Comparison of ENCODE assay signal across 9 mouse cellular contexts in genomic region chr1:155212081-155212480, GRCm38 (mm10). TPM values are rescaled to one million over a fixed set of nuclear protein-coding genes. Genes with fewer than 3 reads are reported as not detected.
A peak's percentile ranks its signal among the peaks of the same experiment; 100 is the strongest.
DNase-seq lines count a peak whose midpoint lies in the region; ATAC-seq and TF ChIP-seq lines count a peak whose summit lies in the region.
"Had no signal": no experiment of that assay in that cellular context is flagged by ENCODE, and none has a peak within 500 bp of the region (broad histone marks: within the 10 kb centered on the region; RNA-seq: fewer than 3 reads in every experiment).

No protein-coding gene starts in this region.

- H3K36me3 ChIP-seq in forebrain, embryonic 12.5 days (replicated peaks): peaks cover 6% of the 10 kb centered on the region
- no peaks in the 10 kb centered on the region for H3K36me3 ChIP-seq in intestine, embryonic 16.5 days (ENCODE audit: control insufficient read depth, insufficient read depth, low read length)

- H3K9me3 ChIP-seq in forebrain, embryonic 12.5 days: no peaks in the 10 kb centered on the region
- H3K9me3 ChIP-seq in intestine, embryonic 16.5 days (ENCODE audit: control insufficient read depth, low read length): no peaks in the 10 kb centered on the region

- no peaks in the 10 kb centered on the region for H3K27me3 ChIP-seq in forebrain, embryonic 12.5 days
- H3K27me3 ChIP-seq in intestine, embryonic 16.5 days (replicated peaks; ENCODE audit: control insufficient read depth, insufficient read depth, low read length): no peaks in the 10 kb centered on the region
- H3K27me3 ChIP-seq: Patski had no signal

- H3K4me2 ChIP-seq in forebrain, embryonic 12.5 days: peak overlapping the region; percentile 10; the same call in 1 of the 2 replicates
- H3K4me2 ChIP-seq in intestine, embryonic 16.5 days (ENCODE audit: low read depth, low read length): no peak overlapping the region

- peak; percentile 6; the same call in 1 of the 2 replicates for ATAC-seq in forebrain, embryonic 12.5 days (ENCODE audit: low FRiP score)
- ATAC-seq in intestine, embryonic 16.5 days: no peak
- ATAC-seq in erythroblast, adult 5-6 weeks (replicated peaks; ENCODE audit: low FRiP score, poor library complexity, severe bottlenecking): no peak
- ATAC-seq: Patski had no signal

- no peak for TF ChIP-seq CTCF in layer of hippocampus, adult 2 months (conservative IDR thresholded peaks at IDR 0.05)

- H3K4me1 ChIP-seq in forebrain, embryonic 12.5 days: peaks cover 67% of the 10 kb centered on the region
- peaks cover 20% of the 10 kb centered on the region for H3K4me1 ChIP-seq in intestine, embryonic 16.5 days (ENCODE audit: control insufficient read depth, insufficient read depth, low read length)

- H3K27ac ChIP-seq in layer of hippocampus, adult 2 months: peak overlapping the region; percentile 80
- H3K27ac ChIP-seq in forebrain, embryonic 12.5 days: peak overlapping the region; percentile 66
- no peak overlapping the region for H3K27ac ChIP-seq in intestine, embryonic 16.5 days (ENCODE audit: low read length)

- DNase-seq in layer of hippocampus, adult 2 months (ENCODE audit: low spot score in 2 of 2): no peak
- no peak for DNase-seq in layer of hippocampus, adult 18-20 months (ENCODE audit: low spot score in 2 of 2)
- DNase-seq in neural tube, embryonic 10.5 days (ENCODE audit: extremely low spot score, low spot score): peak; percentile 35
- DNase-seq in c-Kit-positive CD71-positive TER-119-positive erythroid progenitor cells, embryonic 14.5 days (ENCODE audit: low spot score): no peak
- DNase-seq in cerebellum, adult 9-10 months: no peak

- peak overlapping the region; percentile 38; the same call in 1 of the 2 replicates for H3K9ac ChIP-seq in forebrain, embryonic 12.5 days
- peak overlapping the region; percentile 12; the same call in 1 of the 2 replicates for H3K9ac ChIP-seq in intestine, embryonic 16.5 days (ENCODE audit: low read depth, low read length)

- WGBS in forebrain, embryonic 12.5 days: 53% methylated on average over 4 of the region's 4 CpGs
- 49% methylated on average over 4 of the region's 4 CpGs for WGBS in intestine, embryonic 16.5 days

- no peak overlapping the region for H3K4me3 ChIP-seq in layer of hippocampus, adult 2 months
- H3K4me3 ChIP-seq in forebrain, embryonic 12.5 days (replicated peaks): no peak overlapping the region
- no peak overlapping the region for H3K4me3 ChIP-seq in intestine, embryonic 16.5 days (ENCODE audit: low read length)

RNA-seq across cellular contexts. Expression of gene BC034090, which starts 32.2 kb away (rescaled TPM):
- total RNA-seq in layer of hippocampus, adult 2 months (2021): 1 to 10 TPM; 7.9 to 8.2 TPM
- 1 to 10 TPM; 5.9 to 7.6 TPM for total RNA-seq in layer of hippocampus, adult 18-20 months (2021)
- polyA plus RNA-seq in forebrain, embryonic 12.5 days (2016; fragmentation: Nextera tagmentation; extraction: Ambion mirVana): 2.9 and 4.5 TPM in 2 replicates
- 1.5 and 2.5 TPM in 2 replicates for polyA plus RNA-seq in intestine, embryonic 16.5 days (2015; fragmentation: Nextera tagmentation; extraction: Ambion mirVana)
- not detected in 2 replicates for total RNA-seq in erythroblast, adult 5-6 weeks (2015; ENCODE audit: low replicate concordance)
- not detected in 2 replicates for total RNA-seq in erythroblast, adult 5-6 weeks (2017; ENCODE audit: low replicate concordance)

RNA-seq across cellular contexts. Expression of gene Stx6, which starts 53.6 kb away (rescaled TPM):
- 100 to 1,000 TPM; 124 to 129 TPM for total RNA-seq in layer of hippocampus, adult 2 months (2021)
- 100 to 1,000 TPM; 122 to 129 TPM for total RNA-seq in layer of hippocampus, adult 18-20 months (2021)
- polyA plus RNA-seq in forebrain, embryonic 12.5 days (2016; fragmentation: Nextera tagmentation; extraction: Ambion mirVana): 113 and 124 TPM in 2 replicates
- polyA plus RNA-seq in intestine, embryonic 16.5 days (2015; fragmentation: Nextera tagmentation; extraction: Ambion mirVana): 36.1 and 44.2 TPM in 2 replicates
- 2.3 and 3.8 TPM in 2 replicates for total RNA-seq in erythroblast, adult 5-6 weeks (2015; ENCODE audit: low replicate concordance)
- 4.9 and 7.4 TPM in 2 replicates for total RNA-seq in erythroblast, adult 5-6 weeks (2017; ENCODE audit: low replicate concordance)

Comparison
In these comparisons a context has a peak if more than half of its experiments do, and no peak if none do; other contexts are left out.
1. RNA of gene BC034090, which starts 32.2 kb away (total RNA-seq): 7.9 to 8.2 TPM in layer of hippocampus, adult 2 months and 5.9 to 7.6 TPM in layer of hippocampus, adult 18-20 months; not detected in erythroblast, adult 5-6 weeks; every median in the first group is over 4 times any median in the second.
2. RNA of gene Stx6, which starts 53.6 kb away (total RNA-seq): 124 to 129 TPM in layer of hippocampus, adult 2 months and 122 to 129 TPM in layer of hippocampus, adult 18-20 months; 2.3 to 7.4 TPM in erythroblast, adult 5-6 weeks; every median in the first group is over 10 times any median in the second.